Mouse (Mus musculus) myocyte (in vitro differentiated cells): Measurements from ENCODE around the gene Sec22a.

ENCODE experiments used
- POLR2A ChIP-seq: IDR thresholded peaks from one replicate; pipeline ENCODE4 v1.6.1; 2011; ENCODE audit warnings: low read depth, mild to moderate bottlenecking, control low read depth, moderate library complexity; ENCODE audit not compliant: insufficient read length
- POLR2AphosphoS2 ChIP-seq: IDR thresholded peaks from one replicate; pipeline ENCODE4 v1.6.1; 2011; ENCODE audit warnings: low read depth, control low read depth; ENCODE audit not compliant: insufficient read length

DNA sequence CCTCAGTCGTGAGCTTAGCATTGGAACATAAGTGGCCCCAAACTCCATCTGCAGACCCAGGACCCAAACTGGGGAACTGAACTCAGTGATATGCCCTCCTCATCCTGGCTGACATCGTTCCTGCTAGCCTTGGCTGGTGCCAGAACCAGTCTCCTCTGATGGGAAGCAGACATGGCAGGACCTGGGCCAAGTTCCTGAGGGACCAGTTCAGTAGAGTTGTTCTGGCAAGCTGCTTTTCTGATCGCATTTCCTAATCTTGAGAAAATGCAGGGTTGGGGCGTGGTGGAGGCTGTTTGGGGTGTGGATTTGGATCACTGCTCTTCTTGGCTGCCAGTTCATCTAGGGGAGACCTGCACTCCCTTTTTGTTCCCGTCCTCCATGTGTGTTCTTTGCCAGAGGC, 65.9 kb downstream of the Sec22a start:
- TF ChIP-seq POLR2A = no peak
- TF ChIP-seq POLR2AphosphoS2 = no peak
